Mouse (Mus musculus): ENCODE results near the gene Glis1. TPM values are rescaled to one million over a fixed set of nuclear protein-coding genes. Genes with fewer than 3 reads are reported as not detected.
"Not testable (repeated sequence)": the region's sequence is repeated elsewhere in the genome, so short reads cannot be mapped to it uniquely, and the experiment has no call there.

Gene Glis1
- polyA plus RNA-seq, 1 experiment: 0.21 TPM

GRCm38 (mm10) chr4:107593426-107593825 is 159.0 kb downstream of the Glis1 start:
- peaks cover 5% of the 10 kb centered on the region for H3K27me3 ChIP-seq (ENCODE audit: control insufficient read depth)

GRCm38 (mm10) chr4:107597226-107597897 is 163.0 kb downstream of the Glis1 start:
- Histone ChIP-seq H3K27me3 (ENCODE audit: control insufficient read depth) (peaks cover 5% of the 10 kb centered on the region), H3K9me3 (ENCODE audit: control insufficient read depth, low read length) (no peaks in the 10 kb centered on the region), H3K4me1 (ENCODE audit: control insufficient read depth) (no peaks in the 10 kb centered on the region), H3K4me3 (replicated peaks) (no peak overlapping the region), H3K36me3 (ENCODE audit: control insufficient read depth) (no peaks in the 10 kb centered on the region)
- TF ChIP-seq TAL1 (IDR thresholded peaks at IDR 0.05; ENCODE audit: low read length) (no peak), GATA1 (IDR thresholded peaks at IDR 0.05; ENCODE audit: low read length) (no peak)

More at GRCm38 (mm10) chr4:107593426-107593825, 159.0 kb downstream of the Glis1 start:
- no peak for TF ChIP-seq GATA1 (IDR thresholded peaks at IDR 0.05; ENCODE audit: low read length)
- no peak for TF ChIP-seq TAL1 (IDR thresholded peaks at IDR 0.05; ENCODE audit: low read length)
- H3K9me3 ChIP-seq (ENCODE audit: control insufficient read depth, low read length): no peaks in the 10 kb centered on the region
- H3K4me3 ChIP-seq (replicated peaks): no peak overlapping the region
- H3K4me1 ChIP-seq (ENCODE audit: control insufficient read depth): no peaks in the 10 kb centered on the region
- no peaks in the 10 kb centered on the region for H3K36me3 ChIP-seq (ENCODE audit: control insufficient read depth)

GRCm38 (mm10) chr4:107597898-107598580 is 163.6 kb downstream of the Glis1 start:
- Histone ChIP-seq H3K27me3 (ENCODE audit: control insufficient read depth) (peaks cover 5% of the 10 kb centered on the region), H3K36me3 (ENCODE audit: control insufficient read depth) (no peaks in the 10 kb centered on the region), H3K9me3 (ENCODE audit: control insufficient read depth, low read length) (no peaks in the 10 kb centered on the region), H3K4me1 (ENCODE audit: control insufficient read depth) (no peaks in the 10 kb centered on the region), H3K4me3 (replicated peaks) (no peak overlapping the region)
- no peak for TF ChIP-seq TAL1 (IDR thresholded peaks at IDR 0.05; ENCODE audit: low read length)
- TF ChIP-seq GATA1 (IDR thresholded peaks at IDR 0.05; ENCODE audit: low read length): no peak

GRCm38 (mm10) chr4:107598581-107598958 is 164.2 kb downstream of the Glis1 start:
- not testable (repeated sequence) for H3K36me3 ChIP-seq (ENCODE audit: control insufficient read depth); H3K27me3 ChIP-seq (ENCODE audit: control insufficient read depth); H3K9me3 ChIP-seq (ENCODE audit: control insufficient read depth, low read length); H3K4me1 ChIP-seq (ENCODE audit: control insufficient read depth); H3K4me3 ChIP-seq (replicated peaks)

- no peaks in the 10 kb centered on the region for H3K9me3 ChIP-seq (ENCODE audit: control insufficient read depth, low read length)
- no peaks in the 10 kb centered on the region for H3K36me3 ChIP-seq (ENCODE audit: control insufficient read depth)
- no peak overlapping the region for H3K4me3 ChIP-seq (replicated peaks)
- peaks cover 5% of the 10 kb centered on the region for H3K27me3 ChIP-seq (ENCODE audit: control insufficient read depth)
- TF ChIP-seq TAL1 (IDR thresholded peaks at IDR 0.05; ENCODE audit: low read length) (no peak), GATA1 (IDR thresholded peaks at IDR 0.05; ENCODE audit: low read length) (no peak)
- H3K4me1 ChIP-seq (ENCODE audit: control insufficient read depth): peaks cover 29% of the 10 kb centered on the region
These were observed 167.9 kb downstream of the Glis1 start for GRCm38 (mm10) chr4:107602284-107602683.

GRCm38 (mm10) chr4:107602787-107603186 is 168.4 kb downstream of the Glis1 start:
- Histone ChIP-seq H3K4me3 (replicated peaks) (no peak overlapping the region), H3K36me3 (ENCODE audit: control insufficient read depth) (no peaks in the 10 kb centered on the region)
- TF ChIP-seq GATA1 (IDR thresholded peaks at IDR 0.05; ENCODE audit: low read length): no peak

GRCm38 (mm10) chr4:107603208-107603607 is 168.8 kb downstream of the Glis1 start:
- Histone ChIP-seq H3K4me1 (ENCODE audit: control insufficient read depth) (peaks cover 38% of the 10 kb centered on the region), H3K36me3 (ENCODE audit: control insufficient read depth) (no peaks in the 10 kb centered on the region), H3K27me3 (ENCODE audit: control insufficient read depth) (peaks cover 2% of the 10 kb centered on the region), H3K9me3 (ENCODE audit: control insufficient read depth, low read length) (no peaks in the 10 kb centered on the region), H3K4me3 (replicated peaks) (no peak overlapping the region)
- TF ChIP-seq TAL1 (IDR thresholded peaks at IDR 0.05; ENCODE audit: low read length) (no peak), GATA1 (IDR thresholded peaks at IDR 0.05; ENCODE audit: low read length) (no peak)

More at GRCm38 (mm10) chr4:107602787-107603186, 168.4 kb downstream of the Glis1 start:
- peaks cover 3% of the 10 kb centered on the region for H3K27me3 ChIP-seq (ENCODE audit: control insufficient read depth)
- peaks cover 34% of the 10 kb centered on the region for H3K4me1 ChIP-seq (ENCODE audit: control insufficient read depth)
- H3K9me3 ChIP-seq (ENCODE audit: control insufficient read depth, low read length): no peaks in the 10 kb centered on the region

- peaks cover 39% of the 10 kb centered on the region for H3K4me1 ChIP-seq (ENCODE audit: control insufficient read depth)
- TF ChIP-seq TAL1 (IDR thresholded peaks at IDR 0.05; ENCODE audit: low read length): no peak
- no peak for TF ChIP-seq GATA1 (IDR thresholded peaks at IDR 0.05; ENCODE audit: low read length)
- H3K4me3 ChIP-seq (replicated peaks): peak overlapping the region; percentile 42
- H3K27me3 ChIP-seq (ENCODE audit: control insufficient read depth): no peaks in the 10 kb centered on the region
- H3K36me3 ChIP-seq (ENCODE audit: control insufficient read depth): no peaks in the 10 kb centered on the region
- no peaks in the 10 kb centered on the region for H3K9me3 ChIP-seq (ENCODE audit: control insufficient read depth, low read length)
These were observed 171.7 kb downstream of the Glis1 start for GRCm38 (mm10) chr4:107605964-107606602.

GRCm38 (mm10) chr4:107609775-107610174 is 175.4 kb downstream of the Glis1 start:
- Histone ChIP-seq H3K4me3 (replicated peaks) (no peak overlapping the region), H3K27me3 (ENCODE audit: control insufficient read depth) (no peaks in the 10 kb centered on the region), H3K4me1 (ENCODE audit: control insufficient read depth) (peaks cover 44% of the 10 kb centered on the region), H3K9me3 (ENCODE audit: control insufficient read depth, low read length) (no peaks in the 10 kb centered on the region), H3K36me3 (ENCODE audit: control insufficient read depth) (no peaks in the 10 kb centered on the region)
- no peak for TF ChIP-seq TAL1 (IDR thresholded peaks at IDR 0.05; ENCODE audit: low read length)
- no peak for TF ChIP-seq GATA1 (IDR thresholded peaks at IDR 0.05; ENCODE audit: low read length)

Measured in erythroblast, embryonic 14.5 days (primary cell).